Mouse (Mus musculus): ENCODE measurements around the gene Gng10. TPM values are rescaled to one million over a fixed set of nuclear protein-coding genes. Genes with fewer than 3 reads are reported as not detected.

The Gng10 gene
- polyA plus RNA-seq, 1 experiment = 31.5 TPM

DNA sequence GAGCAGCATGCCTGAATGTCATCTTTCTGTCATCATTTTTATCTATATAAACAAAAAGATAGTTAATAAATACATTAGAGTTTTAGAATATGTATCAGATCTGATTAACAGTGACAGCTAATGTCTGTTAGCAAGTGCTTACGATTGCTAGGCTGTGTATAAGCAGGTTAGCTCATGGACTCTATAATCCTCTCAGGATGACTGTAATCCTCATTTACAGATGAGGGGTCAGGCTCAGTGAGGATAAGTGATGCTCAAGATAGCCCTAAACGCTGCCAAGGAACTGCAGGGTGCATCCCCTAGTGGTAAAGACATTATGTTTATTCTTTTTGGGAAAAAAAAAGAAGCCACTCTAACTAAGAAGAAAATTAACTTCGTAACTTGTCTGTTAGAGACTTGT, 34.4 kb downstream of the Gng10 start:
- no peak for DNase-seq (ENCODE audit: low read depth in 1 of 2, low spot score in 2 of 2)
- H3K4me1 ChIP-seq (ENCODE audit: control insufficient read depth, insufficient read depth, insufficient read length) = no peaks in the 10 kb centered on the region
- H3K27ac ChIP-seq (ENCODE audit: insufficient read depth, low read length) = no peak overlapping the region
- H3K27me3 ChIP-seq (ENCODE audit: control insufficient read depth, insufficient read depth, low read length) = no peaks in the 10 kb centered on the region
- no peaks in the 10 kb centered on the region for H3K36me3 ChIP-seq (ENCODE audit: control insufficient read depth, insufficient read depth, low read length)
- no peak overlapping the region for H3K4me3 ChIP-seq (ENCODE audit: extremely low read depth, insufficient read depth, insufficient read length)
- 74% methylated on average over 3 of the region's 3 CpGs for WGBS
- TF ChIP-seq POLR2A (IDR thresholded peaks at IDR 0.05; ENCODE audit: low read depth, low read length) (no peak), CTCF (IDR thresholded peaks at IDR 0.05; ENCODE audit: extremely low read depth, insufficient read depth, insufficient read length, insufficient replicate concordance) (no peak)

GRCm38 (mm10) chr4:59083430-59083829, 48.5 kb downstream of the Gng10 start:
- TF ChIP-seq POLR2A (IDR thresholded peaks at IDR 0.05; ENCODE audit: low read depth, low read length) (no peak), CTCF (IDR thresholded peaks at IDR 0.05; ENCODE audit: extremely low read depth, insufficient read depth, insufficient read length, insufficient replicate concordance) (no peak)
- WGBS = 54% methylated on average over 2 of the region's 2 CpGs
- no peak overlapping the region for H3K4me3 ChIP-seq (ENCODE audit: extremely low read depth, insufficient read depth, insufficient read length)
- H3K4me1 ChIP-seq (ENCODE audit: control insufficient read depth, insufficient read depth, insufficient read length) = no peaks in the 10 kb centered on the region
- no peaks in the 10 kb centered on the region for H3K27me3 ChIP-seq (ENCODE audit: control insufficient read depth, insufficient read depth, low read length)
- DNase-seq (ENCODE audit: low read depth in 1 of 2, low spot score in 2 of 2) = no peak
- no peak overlapping the region for H3K27ac ChIP-seq (ENCODE audit: insufficient read depth, low read length)
- no peaks in the 10 kb centered on the region for H3K36me3 ChIP-seq (ENCODE audit: control insufficient read depth, insufficient read depth, low read length)

DNA sequence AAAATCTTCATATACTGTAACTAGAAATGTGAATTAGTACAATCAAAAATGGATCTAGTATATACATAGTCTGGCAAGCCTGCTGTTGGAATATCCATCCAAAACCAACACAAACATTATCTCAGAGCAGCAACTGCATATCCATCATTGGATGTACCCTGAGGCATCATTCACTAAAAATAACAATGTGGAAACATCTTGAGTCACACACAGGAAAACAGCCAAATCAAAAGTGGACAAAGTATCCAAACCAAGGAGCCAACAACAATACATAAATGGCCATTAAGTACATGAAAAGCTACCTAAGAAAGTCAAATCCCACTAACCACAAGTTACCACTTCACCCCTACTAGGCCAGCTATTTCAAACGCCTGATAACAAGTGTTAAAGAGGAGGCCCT, 54.5 kb downstream of the Gng10 start:
- H3K27ac ChIP-seq (ENCODE audit: insufficient read depth, low read length) = no peak overlapping the region
- H3K4me1 ChIP-seq (ENCODE audit: control insufficient read depth, insufficient read depth, insufficient read length) = no peaks in the 10 kb centered on the region
- no peaks in the 10 kb centered on the region for H3K27me3 ChIP-seq (ENCODE audit: control insufficient read depth, insufficient read depth, low read length)
- H3K4me3 ChIP-seq (ENCODE audit: extremely low read depth, insufficient read depth, insufficient read length) = no peak overlapping the region
- H3K36me3 ChIP-seq (ENCODE audit: control insufficient read depth, insufficient read depth, low read length) = no peaks in the 10 kb centered on the region
- WGBS = 73% methylated on average over 1 of the region's 1 CpGs
- TF ChIP-seq CTCF (IDR thresholded peaks at IDR 0.05; ENCODE audit: extremely low read depth, insufficient read depth, insufficient read length, insufficient replicate concordance) (no peak), POLR2A (IDR thresholded peaks at IDR 0.05; ENCODE audit: low read depth, low read length) (no peak)
- DNase-seq (ENCODE audit: low read depth in 1 of 2, low spot score in 2 of 2) = no peak

Other genes with a start within 250 kb of the Gng10 start
- not detected in 2 replicates for gene Olfr267, start 247.4 kb upstream of the Gng10 start, polyA plus RNA-seq (2012; rRNA removed)
- gene Ecpas, start 122.3 kb upstream of the Gng10 start, polyA plus RNA-seq (2012; rRNA removed) = 10.0 and 21.6 TPM in 2 replicates
- 0.04 TPM in 1 of 2 replicates, not detected in the other for gene Zkscan16, start 91.5 kb upstream of the Gng10 start, polyA plus RNA-seq (2012; rRNA removed)
- 0.92 and 0.96 TPM in 2 replicates for gene Ptgr1, start 48.0 kb upstream of the Gng10 start, polyA plus RNA-seq (2012; rRNA removed)
- gene Dnajc25, start 40.0 kb upstream of the Gng10 start, polyA plus RNA-seq (2012; rRNA removed) = 1.4 and 2.9 TPM in 2 replicates
- not detected in 2 replicates for gene Gm20503, start 31.9 kb upstream of the Gng10 start, polyA plus RNA-seq (2012; rRNA removed)
- not detected in 2 replicates for gene AI481877, start 103.9 kb downstream of the Gng10 start, polyA plus RNA-seq (2012; rRNA removed)
- 57.9 and 62.6 TPM in 2 replicates for gene Ugcg, start 154.2 kb downstream of the Gng10 start, polyA plus RNA-seq (2012; rRNA removed)